ENCODE assay signal across 23 mouse cellular contexts in genomic region chr10:77300934-77301297, GRCm38 (mm10). TPM values are rescaled to one million over a fixed set of nuclear protein-coding genes. Genes with fewer than 3 reads are reported as not detected.
A peak's percentile ranks its signal among the peaks of the same experiment; 100 is the strongest.
DNase-seq lines count a peak whose midpoint lies in the region; ATAC-seq and TF ChIP-seq lines count a peak whose summit lies in the region.
"Had no signal": no experiment of that assay in that cellular context is flagged by ENCODE, and none has a peak within 500 bp of the region (broad histone marks: within the 10 kb centered on the region; RNA-seq: fewer than 3 reads in every experiment).

No protein-coding gene starts in this region.

- WGBS in liver, postnatal 0 days (ENCODE audit: insufficient replicate concordance) = 53% methylated on average over 4 of the region's 4 CpGs
- 72% methylated on average over 4 of the region's 4 CpGs for WGBS in stomach, embryonic 15.5 days
- WGBS in heart, adult 2 months = 87% methylated on average over 4 of the region's 4 CpGs
- WGBS in midbrain, postnatal 0 days = 86% methylated on average over 4 of the region's 4 CpGs

- no peaks in the 10 kb centered on the region for H3K27me3 ChIP-seq in liver, postnatal 0 days (ENCODE audit: insufficient read depth, low read length)
- H3K27me3 ChIP-seq in stomach, embryonic 15.5 days (replicated peaks) = no peaks in the 10 kb centered on the region
- H3K27me3 ChIP-seq in heart, adult 2 months (ENCODE audit: control insufficient read depth, insufficient read depth, low read length) = no peaks in the 10 kb centered on the region
- H3K27me3 ChIP-seq in midbrain, postnatal 0 days (ENCODE audit: insufficient read depth, low read length) = no peaks in the 10 kb centered on the region
- H3K27me3 ChIP-seq: forebrain, embryonic 15.5 days; limb, embryonic 13.5 days; lung, embryonic 15.5 days; midbrain, embryonic 12.5 days; neural tube, embryonic 13.5 days had no signal

- H3K9ac ChIP-seq in liver, postnatal 0 days (replicated peaks) = no peak overlapping the region
- H3K9ac ChIP-seq in stomach, embryonic 15.5 days = no peak overlapping the region
- no peak overlapping the region for H3K9ac ChIP-seq in heart, adult 2 months (ENCODE audit: low read depth, low read length)
- H3K9ac ChIP-seq in midbrain, postnatal 0 days (replicated peaks; ENCODE audit: low read length, poor library complexity, severe bottlenecking) = no peak overlapping the region
- H3K9ac ChIP-seq: forebrain, embryonic 15.5 days; limb, embryonic 13.5 days; lung, embryonic 15.5 days; midbrain, embryonic 12.5 days; neural tube, embryonic 13.5 days had no signal

- H3K4me1 ChIP-seq in liver, postnatal 0 days (ENCODE audit: insufficient read depth) = no peaks in the 10 kb centered on the region
- H3K4me1 ChIP-seq in stomach, embryonic 15.5 days = no peaks in the 10 kb centered on the region
- no peaks in the 10 kb centered on the region for H3K4me1 ChIP-seq in heart, adult 2 months (ENCODE audit: control insufficient read depth, insufficient read depth, low read length)
- H3K4me1 ChIP-seq in midbrain, postnatal 0 days (ENCODE audit: insufficient read depth, low read length) = no peaks in the 10 kb centered on the region
- H3K4me1 ChIP-seq: forebrain, embryonic 15.5 days; limb, embryonic 13.5 days; lung, embryonic 15.5 days had no signal

- no peak overlapping the region for H3K27ac ChIP-seq in liver, postnatal 0 days (ENCODE audit: low read depth)
- no peak overlapping the region for H3K27ac ChIP-seq in stomach, embryonic 15.5 days
- H3K27ac ChIP-seq in heart, adult 2 months = no peak overlapping the region
- H3K27ac ChIP-seq in midbrain, postnatal 0 days (ENCODE audit: low read depth, low read length) = no peak overlapping the region
- H3K27ac ChIP-seq: embryonic facial prominence, embryonic 10.5 days; forebrain, embryonic 15.5 days; heart, embryonic 10.5 days; hindbrain, embryonic 10.5 days; limb, embryonic 13.5 days; lung, embryonic 15.5 days; macrophage; midbrain, embryonic 12.5 days; neural tube, embryonic 13.5 days had no signal

- H3K9me3 ChIP-seq in liver, postnatal 0 days (ENCODE audit: low read length) = no peaks in the 10 kb centered on the region
- H3K9me3 ChIP-seq in stomach, embryonic 15.5 days = no peaks in the 10 kb centered on the region
- H3K9me3 ChIP-seq in midbrain, postnatal 0 days (ENCODE audit: low read length) = no peaks in the 10 kb centered on the region
- H3K9me3 ChIP-seq: embryonic facial prominence, embryonic 10.5 days; forebrain, embryonic 15.5 days; heart, embryonic 10.5 days; hindbrain, embryonic 10.5 days; limb, embryonic 13.5 days; lung, embryonic 15.5 days; midbrain, embryonic 12.5 days; neural tube, embryonic 13.5 days had no signal

- H3K4me2 ChIP-seq in liver, postnatal 0 days (ENCODE audit: low read depth, low read length) = 0 out of 2 replicates have a peak overlapping the region, but pooled peaks have one; percentile 13
- no peak overlapping the region for H3K4me2 ChIP-seq in stomach, embryonic 15.5 days
- H3K4me2 ChIP-seq in midbrain, postnatal 0 days (ENCODE audit: low read depth, low read length, poor library complexity, severe bottlenecking) = no peak overlapping the region
- H3K4me2 ChIP-seq: forebrain, embryonic 15.5 days; limb, embryonic 13.5 days; lung, embryonic 15.5 days; midbrain, embryonic 12.5 days; neural tube, embryonic 13.5 days had no signal

- intact Hi-C loops in heart, adult 2 months (cut with DNase I) = loop anchor here (5.0 kb wide), 1 partner anchor 51 kb away; no protein-coding TSS in a partner anchor
- intact Hi-C loops in left cerebral cortex, postnatal 10 days (cut with DNase I) = no loop called here

- TF ChIP-seq CTCF in liver, postnatal 0 days (IDR thresholded peaks at IDR 0.05; ENCODE audit: low read depth) = no peak
- TF ChIP-seq CTCF in heart, adult 2 months (IDR thresholded peaks at IDR 0.05) = no peak
- TF ChIP-seq CTCF in midbrain, postnatal 0 days (IDR thresholded peaks at IDR 0.05) = no peak

- peak; percentile 82 for ATAC-seq in liver, postnatal 0 days
- ATAC-seq in stomach, embryonic 15.5 days (ENCODE audit: insufficient read depth, low FRiP score, low read depth) = peak; percentile 43; the same call in 1 of the 2 replicates
- ATAC-seq in midbrain, postnatal 0 days (ENCODE audit: low FRiP score) = no peak
- ATAC-seq: forebrain, embryonic 15.5 days had no signal

- no peaks in the 10 kb centered on the region for H3K79me2 ChIP-seq in heart, adult 2 months (replicated peaks; ENCODE audit: control insufficient read depth, insufficient read depth, low read length)

- no peak overlapping the region for H3K4me3 ChIP-seq in liver, postnatal 0 days (ENCODE audit: low read depth, low read length)
- H3K4me3 ChIP-seq in stomach, embryonic 15.5 days (replicated peaks) = no peak overlapping the region
- H3K4me3 ChIP-seq in heart, adult 2 months = no peak overlapping the region
- H3K4me3 ChIP-seq in midbrain, postnatal 0 days (ENCODE audit: low read depth, low read length) = no peak overlapping the region
- H3K4me3 ChIP-seq: embryonic facial prominence, embryonic 10.5 days; forebrain, embryonic 15.5 days; heart, embryonic 10.5 days; hindbrain, embryonic 10.5 days; limb, embryonic 13.5 days; lung, embryonic 15.5 days; midbrain, embryonic 12.5 days; neural tube, embryonic 13.5 days had no signal

- DNase-seq in c-Kit-positive CD71-positive TER-119-negative erythroid progenitor cells, embryonic 14.5 days (ENCODE audit: low read depth) = peak; percentile 51
- peak; percentile 86 for DNase-seq in liver
- peak; percentile 52 for DNase-seq in liver, postnatal 0 days
- DNase-seq in heart, adult 2 months = no peak
- no peak for DNase-seq in left cerebral cortex, postnatal 10 days (ENCODE audit: extremely low spot score in 1 of 2, low spot score in 2 of 2)
- DNase-seq in midbrain, postnatal 0 days (ENCODE audit: low spot score) = no peak
- DNase-seq: adrenal gland, adult 2 months; cerebellum, adult 11-12 months; cerebellum, postnatal 36 days; kidney, adult 2 months; kidney, postnatal 25 days; right cerebral cortex, adult 18-20 months; thymus, postnatal 25 days had no signal

- no peaks in the 10 kb centered on the region for H3K36me3 ChIP-seq in liver, postnatal 0 days (replicated peaks; ENCODE audit: insufficient read depth, low read length)
- H3K36me3 ChIP-seq in stomach, embryonic 15.5 days = no peaks in the 10 kb centered on the region
- H3K36me3 ChIP-seq in heart, adult 2 months (ENCODE audit: control insufficient read depth, insufficient read depth, low read length) = no peaks in the 10 kb centered on the region
- peaks cover 25% of the 10 kb centered on the region for H3K36me3 ChIP-seq in midbrain, postnatal 0 days (ENCODE audit: insufficient read depth, low read length)

- no peak for TF ChIP-seq EP300 in liver, postnatal 0 days (IDR thresholded peaks at IDR 0.05; ENCODE audit: low read depth)
- no peak for TF ChIP-seq EP300 in heart, adult 2 months (IDR thresholded peaks at IDR 0.05; ENCODE audit: insufficient read depth, low read depth, low read length)

- TF ChIP-seq POLR2A in heart, adult 2 months (IDR thresholded peaks at IDR 0.05; ENCODE audit: insufficient read depth, low read depth, low read length) = no peak

RNA-seq across cellular contexts. Expression of gene Pofut2, which starts 41.9 kb away (rescaled TPM):
- polyA plus RNA-seq in liver, postnatal 0 days (2015; fragmentation: Nextera tagmentation; extraction: Ambion mirVana) = 16.4 and 17.2 TPM in 2 replicates
- 117 and 124 TPM in 2 replicates for polyA plus RNA-seq in stomach, embryonic 15.5 days (2015; fragmentation: Nextera tagmentation; extraction: Ambion mirVana)
- 10 to 100 TPM; 39.6 to 44.0 TPM for total RNA-seq in heart, adult 2 months (2021)
- polyA plus RNA-seq in heart, adult 2 months (2012; rRNA removed) = 55.5 and 58.5 TPM in 2 replicates
- total RNA-seq in left cerebral cortex, postnatal 10 days (2021) = 10 to 100 TPM; 30.0 to 33.5 TPM
- 34.8 and 49.9 TPM in 2 replicates for total RNA-seq in midbrain, postnatal 0 days (2014; rRNA removed)
- polyA plus RNA-seq in midbrain, postnatal 0 days (2015; fragmentation: Nextera tagmentation; extraction: Ambion mirVana) = 43.2 and 44.8 TPM in 2 replicates

Comparison
In these comparisons a context has a peak if more than half of its experiments do, and no peak if none do; other contexts are left out.
1. DNase-seq: peak in c-Kit-positive CD71-positive TER-119-negative erythroid progenitor cells, embryonic 14.5 days (single experiment), liver (single experiment) and liver, postnatal 0 days (single experiment); none in heart, adult 2 months (0 of 2), left cerebral cortex, postnatal 10 days (0 of 2) and midbrain, postnatal 0 days (single experiment).